Mouse (Mus musculus) neutrophil, adult 59 days (primary cell): ENCODE measurements around the gene Mxd3. TPM values are rescaled to one million over a fixed set of nuclear protein-coding genes. Genes with fewer than 3 reads are reported as not detected.

ENCODE experiments used
- total RNA-seq, 2 experiments: library from RNA; stranded (reverse); gene quantifications; 1 replicate in 1 of 2; 2 replicates in 1 of 2; pipeline ENCODE4 v1.2.4; 2023

Gene Mxd3
- 10 to 100 TPM; 15.2 to 16.0 TPM for total RNA-seq

GRCm38 (mm10) chr13:55329683-55330566, at the start of gene Mxd3:
TSS of gene Mxd3 (minus strand) at chr13:55329823.

GRCm38 (mm10) chr13:55369531-55370114, 40.0 kb upstream of the Mxd3 start, which contains the start of gene Rgs14:
TSS of gene Rgs14 (plus strand) at chr13:55369732.

GRCm38 (mm10) chr13:55362453-55363060, 32.9 kb upstream of the Mxd3 start, which contains the start of gene Lman2:
TSS of gene Lman2 (minus strand) at chr13:55362783.

GRCm38 (mm10) chr13:55321434-55322129, 8.0 kb downstream of the Mxd3 start, which contains the start of gene Rab24:
TSS of gene Rab24 (minus strand) at chr13:55321946.

GRCm38 (mm10) chr13:55319931-55320533, 9.6 kb downstream of the Mxd3 start, which contains the start of gene Prelid1:
TSS of gene Prelid1 (plus strand) at chr13:55320500.

Other genes starting within 250 kb of the Mxd3 start
- 10 to 100 TPM; 36.0 to 41.3 TPM for gene Uimc1, start 229.5 kb downstream of the Mxd3 start, total RNA-seq
- 1 to 10 TPM; 9.1 to 9.8 TPM for gene Zfp346, start 224.5 kb downstream of the Mxd3 start, total RNA-seq
- not detected for gene Gm17617, start 196.3 kb downstream of the Mxd3 start, total RNA-seq
- not detected for gene Fgfr4, start 177.2 kb downstream of the Mxd3 start, total RNA-seq
- 100 to 1,000 TPM in 1 of 2 experiments, 10 to 100 TPM in 1; 99.7 to 103 TPM for gene Nsd1, start 120.0 kb downstream of the Mxd3 start, total RNA-seq
- 100 to 1,000 TPM; 196 to 208 TPM for gene Prelid1, start 9.3 kb downstream of the Mxd3 start, total RNA-seq
- 10 to 100 TPM; 73.9 to 75.8 TPM for gene Rab24, start 7.9 kb downstream of the Mxd3 start, total RNA-seq
- gene Lman2, start 33.0 kb upstream of the Mxd3 start, total RNA-seq: 10 to 100 TPM; 77.1 to 89.8 TPM
- gene Rgs14, start 39.9 kb upstream of the Mxd3 start, total RNA-seq: 100 to 1,000 TPM; 106 to 113 TPM
- not detected for gene Slc34a1, start 68.4 kb upstream of the Mxd3 start, total RNA-seq
- not detected for gene Pfn3, start 85.4 kb upstream of the Mxd3 start, total RNA-seq
- 1 to 10 TPM; 2.2 TPM for gene F12, start 97.0 kb upstream of the Mxd3 start, total RNA-seq
- gene Grk6, start 115.2 kb upstream of the Mxd3 start, total RNA-seq: 100 to 1,000 TPM; 211 to 221 TPM
- 10 to 100 TPM in 1 of 2 experiments, 1 to 10 TPM in 1; 8.3 to 10.5 TPM for gene Prr7, start 134.4 kb upstream of the Mxd3 start, total RNA-seq
- under 1 TPM; 0.20 to 0.47 TPM for gene Dbn1, start 158.3 kb upstream of the Mxd3 start, total RNA-seq
- 100 to 1,000 TPM; 107 to 126 TPM for gene Pdlim7, start 183.9 kb upstream of the Mxd3 start, total RNA-seq
- 100 to 1,000 TPM; 326 to 337 TPM for gene Dok3, start 199.5 kb upstream of the Mxd3 start, total RNA-seq
- gene Ddx41, start 206.8 kb upstream of the Mxd3 start, total RNA-seq: 10 to 100 TPM; 36.1 to 39.6 TPM
- 10 to 100 TPM; 84.2 to 84.9 TPM for gene Fam193b, start 241.3 kb upstream of the Mxd3 start, total RNA-seq
- 10 to 100 TPM; 61.5 to 73.1 TPM for gene Tmed9, start 243.9 kb upstream of the Mxd3 start, total RNA-seq